Mouse (Mus musculus): ENCODE data around the gene Gm20422. TPM values are rescaled to one million over a fixed set of nuclear protein-coding genes. Genes with fewer than 3 reads are reported as not detected.

Gene Gm20422
- polyA plus RNA-seq, 1 experiment from 2014 or later: 0.35 TPM

GRCm38 (mm10) chr8:69799261-69799660 is 24.6 kb upstream of the Gm20422 start:
- peaks cover 57% of the 10 kb centered on the region for H3K36me3 ChIP-seq (ENCODE audit: control insufficient read depth, insufficient read depth)
- H3K4me1 ChIP-seq (replicated peaks; ENCODE audit: control insufficient read depth, insufficient read depth, low read length): no peaks in the 10 kb centered on the region
- H3K27me3 ChIP-seq (replicated peaks; ENCODE audit: control insufficient read depth, insufficient read depth, low read length): no peaks in the 10 kb centered on the region
- WGBS: 92% methylated on average over 8 of the region's 8 CpGs
- no peak for ATAC-seq
- no peak overlapping the region for H3K27ac ChIP-seq (ENCODE audit: low read length)
- no peak overlapping the region for H3K4me2 ChIP-seq (ENCODE audit: low read length)
- H3K9ac ChIP-seq (replicated peaks; ENCODE audit: low read depth, low read length): no peak overlapping the region
- H3K9me3 ChIP-seq (ENCODE audit: control insufficient read depth, low read length): no peaks in the 10 kb centered on the region
- H3K4me3 ChIP-seq (replicated peaks; ENCODE audit: low read length): no peak overlapping the region

DNA sequence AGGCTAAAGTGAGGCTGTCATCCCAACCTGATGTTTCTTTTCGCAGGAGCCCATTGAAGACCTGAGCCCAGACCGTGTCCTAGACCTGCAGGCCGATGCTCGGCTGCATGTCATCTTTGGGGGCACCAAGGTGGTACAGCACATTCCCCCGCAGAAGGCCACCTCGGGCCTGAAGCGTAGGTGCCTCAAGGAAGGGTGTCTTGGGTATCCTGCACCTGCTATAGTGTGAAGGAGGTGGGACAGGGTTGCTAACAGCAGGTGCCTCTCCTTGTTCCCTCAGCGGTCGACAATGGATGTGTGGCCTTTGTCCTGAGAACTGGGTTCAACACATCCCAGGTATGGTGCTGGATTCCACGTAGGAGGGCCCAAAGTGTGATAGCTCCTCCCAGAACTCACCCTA is 23.0 kb upstream of the Gm20422 start:
- Histone ChIP-seq H3K9me3 (ENCODE audit: control insufficient read depth, low read length) (no peaks in the 10 kb centered on the region), H3K9ac (replicated peaks; ENCODE audit: low read depth, low read length) (no peak overlapping the region), H3K27me3 (replicated peaks; ENCODE audit: control insufficient read depth, insufficient read depth, low read length) (no peaks in the 10 kb centered on the region), H3K4me3 (replicated peaks; ENCODE audit: low read length) (no peak overlapping the region), H3K27ac (ENCODE audit: low read length) (no peak overlapping the region), H3K4me1 (replicated peaks; ENCODE audit: control insufficient read depth, insufficient read depth, low read length) (peaks cover 3% of the 10 kb centered on the region), H3K4me2 (ENCODE audit: low read length) (no peak overlapping the region), H3K36me3 (ENCODE audit: control insufficient read depth, insufficient read depth) (peaks cover 42% of the 10 kb centered on the region)
- no peak for ATAC-seq
- 94% methylated on average over 10 of the region's 10 CpGs for WGBS

DNA sequence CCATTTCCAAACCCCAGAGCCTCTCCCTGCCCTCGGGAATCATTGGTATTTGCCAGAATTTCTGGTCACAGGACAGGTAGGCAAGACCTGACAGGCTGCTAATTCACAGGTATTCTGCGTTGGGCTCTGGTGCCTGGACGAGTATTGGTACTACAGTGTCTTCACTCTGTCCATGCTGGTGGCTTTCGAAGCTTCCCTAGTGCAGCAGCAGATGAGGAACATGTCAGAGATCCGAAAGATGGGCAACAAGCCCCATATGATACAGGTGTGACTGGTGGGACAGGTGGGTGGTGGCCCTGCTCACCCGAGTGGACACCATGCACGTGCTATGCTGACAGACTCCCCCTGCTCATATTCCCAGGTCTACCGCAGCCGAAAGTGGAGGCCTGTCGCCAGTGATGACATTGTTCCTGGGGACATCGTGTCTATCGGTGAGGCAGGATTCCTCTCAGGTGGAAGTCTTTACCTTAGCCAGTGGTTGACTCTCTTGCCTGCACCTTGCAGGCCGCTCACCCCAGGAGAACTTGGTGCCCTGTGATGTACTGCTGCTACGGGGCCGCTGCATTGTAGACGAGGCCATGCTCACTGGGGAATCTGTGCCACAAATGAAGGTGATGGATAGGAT is 22.1 kb upstream of the Gm20422 start:
- H3K4me3 ChIP-seq (replicated peaks; ENCODE audit: low read length): no peak overlapping the region
- ATAC-seq: no peak
- H3K9ac ChIP-seq (replicated peaks; ENCODE audit: low read depth, low read length): no peak overlapping the region
- WGBS: 97% methylated on average over 16 of the region's 16 CpGs
- no peak overlapping the region for H3K27ac ChIP-seq (ENCODE audit: low read length)
- H3K4me2 ChIP-seq (ENCODE audit: low read length): no peak overlapping the region
- no peaks in the 10 kb centered on the region for H3K27me3 ChIP-seq (replicated peaks; ENCODE audit: control insufficient read depth, insufficient read depth, low read length)
- H3K4me1 ChIP-seq (replicated peaks; ENCODE audit: control insufficient read depth, insufficient read depth, low read length): peaks cover 11% of the 10 kb centered on the region
- H3K36me3 ChIP-seq (ENCODE audit: control insufficient read depth, insufficient read depth): peaks cover 38% of the 10 kb centered on the region
- no peaks in the 10 kb centered on the region for H3K9me3 ChIP-seq (ENCODE audit: control insufficient read depth, low read length)

DNA sequence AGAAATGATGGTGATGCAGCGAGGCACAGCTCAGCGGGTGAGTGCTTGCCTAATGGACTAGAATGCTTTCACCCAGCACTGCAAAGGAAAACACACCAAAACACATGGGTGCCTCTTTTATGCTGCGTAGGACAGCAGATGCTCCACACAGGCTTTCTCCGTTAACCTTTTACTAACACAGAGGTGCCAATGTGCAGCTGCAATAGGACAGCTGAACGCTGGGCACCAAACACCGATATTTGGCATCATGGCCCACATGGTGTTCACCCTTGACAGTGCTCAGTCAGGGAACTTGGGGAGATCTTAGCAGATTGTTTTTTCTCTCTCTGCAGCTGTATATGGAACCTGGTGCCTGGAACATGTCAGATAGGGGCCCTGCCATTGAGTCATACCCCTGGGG is 20.2 kb upstream of the Gm20422 start:
- Histone ChIP-seq H3K9ac (replicated peaks; ENCODE audit: low read depth, low read length) (no peak overlapping the region), H3K4me3 (replicated peaks; ENCODE audit: low read length) (no peak overlapping the region), H3K4me2 (ENCODE audit: low read length) (no peak overlapping the region), H3K36me3 (ENCODE audit: control insufficient read depth, insufficient read depth) (peaks cover 25% of the 10 kb centered on the region), H3K27me3 (replicated peaks; ENCODE audit: control insufficient read depth, insufficient read depth, low read length) (no peaks in the 10 kb centered on the region), H3K27ac (ENCODE audit: low read length) (no peak overlapping the region), H3K4me1 (replicated peaks; ENCODE audit: control insufficient read depth, insufficient read depth, low read length) (peaks cover 17% of the 10 kb centered on the region), H3K9me3 (ENCODE audit: control insufficient read depth, low read length) (no peaks in the 10 kb centered on the region)
- no peak for ATAC-seq
- WGBS: 95% methylated on average over 6 of the region's 6 CpGs

GRCm38 (mm10) chr8:69794096-69794495 is 19.4 kb upstream of the Gm20422 start:
- Histone ChIP-seq H3K9me3 (ENCODE audit: control insufficient read depth, low read length) (no peaks in the 10 kb centered on the region), H3K4me1 (replicated peaks; ENCODE audit: control insufficient read depth, insufficient read depth, low read length) (peaks cover 17% of the 10 kb centered on the region), H3K27ac (ENCODE audit: low read length) (no peak overlapping the region), H3K4me3 (replicated peaks; ENCODE audit: low read length) (no peak overlapping the region), H3K9ac (replicated peaks; ENCODE audit: low read depth, low read length) (no peak overlapping the region), H3K36me3 (ENCODE audit: control insufficient read depth, insufficient read depth) (peaks cover 17% of the 10 kb centered on the region), H3K27me3 (replicated peaks; ENCODE audit: control insufficient read depth, insufficient read depth, low read length) (no peaks in the 10 kb centered on the region), H3K4me2 (ENCODE audit: low read length) (no peak overlapping the region)
- no peak for ATAC-seq
- 93% methylated on average over 3 of the region's 3 CpGs for WGBS

GRCm38 (mm10) chr8:69793666-69794065 is 19.0 kb upstream of the Gm20422 start:
- no peak for ATAC-seq
- WGBS: 91% methylated on average over 4 of the region's 4 CpGs
- Histone ChIP-seq H3K27me3 (replicated peaks; ENCODE audit: control insufficient read depth, insufficient read depth, low read length) (no peaks in the 10 kb centered on the region), H3K9me3 (ENCODE audit: control insufficient read depth, low read length) (no peaks in the 10 kb centered on the region), H3K27ac (ENCODE audit: low read length) (no peak overlapping the region), H3K36me3 (ENCODE audit: control insufficient read depth, insufficient read depth) (peaks cover 14% of the 10 kb centered on the region), H3K9ac (replicated peaks; ENCODE audit: low read depth, low read length) (no peak overlapping the region), H3K4me2 (ENCODE audit: low read length) (no peak overlapping the region), H3K4me3 (replicated peaks; ENCODE audit: low read length) (no peak overlapping the region), H3K4me1 (replicated peaks; ENCODE audit: control insufficient read depth, insufficient read depth, low read length) (peaks cover 17% of the 10 kb centered on the region)

GRCm38 (mm10) chr8:69791415-69792068 is 16.9 kb upstream of the Gm20422 start:
- under 1% methylated on average over 48 of the region's 48 CpGs for WGBS
- Histone ChIP-seq H3K9ac (replicated peaks; ENCODE audit: low read depth, low read length) (peak overlapping the region; percentile 84), H3K27me3 (replicated peaks; ENCODE audit: control insufficient read depth, insufficient read depth, low read length) (no peaks in the 10 kb centered on the region), H3K9me3 (ENCODE audit: control insufficient read depth, low read length) (no peaks in the 10 kb centered on the region), H3K4me3 (replicated peaks; ENCODE audit: low read length) (peak overlapping the region; percentile 79), H3K27ac (ENCODE audit: low read length) (peak overlapping the region; percentile 52), H3K4me1 (replicated peaks; ENCODE audit: control insufficient read depth, insufficient read depth, low read length) (peaks cover 17% of the 10 kb centered on the region), H3K4me2 (ENCODE audit: low read length) (peak overlapping the region; percentile 82), H3K36me3 (ENCODE audit: control insufficient read depth, insufficient read depth) (peaks cover 1% of the 10 kb centered on the region)
- peak; percentile 73 for ATAC-seq

- ATAC-seq: peak; percentile 97
- WGBS: under 1% methylated on average over 38 of the region's 38 CpGs
- Histone ChIP-seq H3K4me2 (ENCODE audit: low read length) (peak within 1 kb of the TSS; percentile 82), H3K4me1 (replicated peaks; ENCODE audit: control insufficient read depth, insufficient read depth, low read length) (peaks cover 17% of the 10 kb centered on the region), H3K36me3 (ENCODE audit: control insufficient read depth, insufficient read depth) (no peaks in the 10 kb centered on the region; the same call in 1 of the 2 replicates), H3K27me3 (replicated peaks; ENCODE audit: control insufficient read depth, insufficient read depth, low read length) (no peaks in the 10 kb centered on the region), H3K27ac (ENCODE audit: low read length) (peak within 1 kb of the TSS; percentile 65), H3K4me3 (replicated peaks; ENCODE audit: low read length) (peak within 1 kb of the TSS; percentile 79), H3K9me3 (ENCODE audit: control insufficient read depth, low read length) (no peaks in the 10 kb centered on the region), H3K9ac (replicated peaks; ENCODE audit: low read depth, low read length) (peak within 1 kb of the TSS; percentile 84)
Measured at GRCm38 (mm10) chr8:69790773-69791367, 16.2 kb upstream of the Gm20422 start, which contains the start of the genes Atp13a1 and Zfp866. Gene Atp13a1 (plus strand): TSS chr8:69791163. Gene Zfp866 (minus strand): TSS chr8:69791178.

- H3K4me1 ChIP-seq (replicated peaks; ENCODE audit: control insufficient read depth, insufficient read depth, low read length): peaks cover 17% of the 10 kb centered on the region
- no peaks in the 10 kb centered on the region for H3K27me3 ChIP-seq (replicated peaks; ENCODE audit: control insufficient read depth, insufficient read depth, low read length)
- H3K36me3 ChIP-seq (ENCODE audit: control insufficient read depth, insufficient read depth): no peaks in the 10 kb centered on the region; the same call in 1 of the 2 replicates
- 32% methylated on average over 11 of the region's 11 CpGs for WGBS
- peak overlapping the region; percentile 82 for H3K4me2 ChIP-seq (ENCODE audit: low read length)
- H3K9ac ChIP-seq (replicated peaks; ENCODE audit: low read depth, low read length): peak overlapping the region; percentile 84
- no peaks in the 10 kb centered on the region for H3K9me3 ChIP-seq (ENCODE audit: control insufficient read depth, low read length)
- peak; percentile 12; the same call in 1 of the 2 replicates for ATAC-seq
- H3K4me3 ChIP-seq (replicated peaks; ENCODE audit: low read length): peak overlapping the region; percentile 79
- no peak overlapping the region for H3K27ac ChIP-seq (ENCODE audit: low read length)
Measured at GRCm38 (mm10) chr8:69790364-69790763, 15.7 kb upstream of the Gm20422 start.

Measured in forebrain, embryonic 16.5 days (tissue).